Mouse (Mus musculus) gastrocnemius, adult 18-20 months (tissue): Measurements from ENCODE around the gene Sele. TPM values are rescaled to one million over a fixed set of nuclear protein-coding genes. Genes with fewer than 3 reads are reported as not detected.

Experiments used
- DNase-seq: peaks from one replicate; pipeline ENCODE4 v3.0.0; 2021; ENCODE audit warnings: low spot score
- total RNA-seq, 2 experiments: library from RNA; stranded (reverse); gene quantifications; 2 replicates each; pipeline ENCODE4 v1.2.3; 2021

The Sele gene
- total RNA-seq, 2 experiments from 2014 or later, result not detected

DNA sequence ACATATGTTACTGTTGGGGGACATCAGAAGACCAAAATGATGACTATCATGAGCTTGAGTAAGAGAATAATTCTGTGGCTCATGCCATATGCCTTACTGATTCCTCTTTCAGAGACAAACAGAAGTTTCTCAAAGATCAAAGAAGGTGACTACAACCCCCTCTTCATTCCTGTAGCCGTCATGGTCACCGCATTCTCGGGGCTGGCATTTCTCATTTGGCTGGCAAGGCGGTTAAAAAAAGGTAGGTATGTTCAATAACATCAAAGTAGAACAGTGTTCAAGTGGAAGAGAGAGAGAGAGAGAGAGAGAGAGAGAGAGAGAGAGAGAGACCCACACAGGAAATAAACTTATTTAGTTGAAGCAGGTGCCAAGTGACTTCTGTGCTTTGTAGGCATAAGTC lies 24.0 kb downstream of the Sele start:
- DNase-seq, result no peak

GRCm38 (mm10) chr1:164073091-164073490 lies 25.1 kb downstream of the Sele start:
- DNase-seq, result no peak

- DNase-seq, result no peak
Observed at GRCm38 (mm10) chr1:164073803-164074202, 25.8 kb downstream of the Sele start.

- DNase-seq, result no peak
Observed at GRCm38 (mm10) chr1:164074606-164075140, 26.6 kb downstream of the Sele start.

- DNase-seq, result no peak
Observed at GRCm38 (mm10) chr1:164075416-164075815, 27.4 kb downstream of the Sele start.

DNA sequence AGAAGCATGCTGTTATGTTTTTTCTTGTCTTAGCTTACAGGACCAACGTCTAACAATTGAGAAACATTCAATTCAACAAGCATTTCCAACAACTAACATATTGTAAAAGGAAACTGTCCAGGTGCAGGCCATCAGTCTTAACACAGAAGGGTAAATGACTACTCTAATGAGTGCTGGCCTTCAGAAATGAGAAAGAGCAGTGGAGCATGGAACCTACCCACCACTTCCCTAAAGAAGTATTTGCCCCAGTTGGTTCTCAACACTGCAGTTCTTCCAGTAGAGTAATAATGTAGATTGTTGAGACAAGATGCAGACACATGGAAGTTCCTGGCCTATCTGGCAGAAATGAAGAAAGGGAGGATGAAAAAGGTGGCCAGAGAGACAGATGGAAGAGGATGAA lies 28.4 kb downstream of the Sele start:
- DNase-seq, result no peak

DNA sequence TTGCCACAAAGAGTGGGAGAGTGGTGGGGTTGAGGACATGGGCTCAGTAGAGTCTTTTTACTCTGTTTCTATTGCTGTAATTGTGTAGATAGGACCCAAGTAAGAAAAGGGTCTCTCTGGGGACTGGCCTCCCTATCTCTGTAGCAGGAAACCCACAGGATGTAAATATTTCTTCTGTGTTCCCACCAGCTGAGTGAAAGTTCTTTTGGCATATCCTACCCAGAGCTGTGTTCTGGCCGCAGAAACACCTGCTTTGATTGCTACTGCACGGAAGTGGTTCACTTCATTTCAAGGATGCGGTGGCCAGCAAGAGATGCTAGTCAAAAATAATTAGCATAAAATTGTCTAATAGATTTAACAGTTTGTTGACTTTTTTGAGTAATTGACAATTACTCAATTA lies 29.0 kb downstream of the Sele start:
- DNase-seq, result no peak

- no peak for DNase-seq
Observed at GRCm38 (mm10) chr1:164078323-164078741, 30.3 kb downstream of the Sele start.

- no peak for DNase-seq
Observed at GRCm38 (mm10) chr1:164079091-164079490, 31.1 kb downstream of the Sele start.

- no peak for DNase-seq
Observed at GRCm38 (mm10) chr1:164083046-164083445, 35.0 kb downstream of the Sele start.

GRCm38 (mm10) chr1:164086797-164087196 lies 38.8 kb downstream of the Sele start:
- DNase-seq, result no peak

- no peak for DNase-seq
Observed at GRCm38 (mm10) chr1:164087872-164088271, 39.8 kb downstream of the Sele start.

DNA sequence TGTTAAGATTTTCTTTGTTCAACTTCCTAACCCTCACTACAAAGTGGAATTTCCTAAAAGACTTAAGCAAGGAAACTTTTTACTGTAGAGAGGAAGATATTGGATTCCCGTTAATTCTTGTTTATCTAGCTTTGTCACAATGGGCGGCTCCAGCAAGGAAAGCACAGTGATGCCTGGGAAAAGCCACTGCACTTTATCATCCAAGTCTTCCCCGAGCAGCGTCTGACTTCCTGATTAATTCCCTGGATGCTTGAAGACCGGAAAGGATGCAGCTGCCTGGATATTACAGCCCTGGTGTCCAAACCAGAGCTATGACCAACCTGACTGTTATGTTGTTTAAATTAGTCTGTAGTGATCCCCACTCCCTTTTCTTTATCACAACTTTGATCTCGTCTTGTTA lies 48.7 kb downstream of the Sele start:
- DNase-seq, result no peak

DNA sequence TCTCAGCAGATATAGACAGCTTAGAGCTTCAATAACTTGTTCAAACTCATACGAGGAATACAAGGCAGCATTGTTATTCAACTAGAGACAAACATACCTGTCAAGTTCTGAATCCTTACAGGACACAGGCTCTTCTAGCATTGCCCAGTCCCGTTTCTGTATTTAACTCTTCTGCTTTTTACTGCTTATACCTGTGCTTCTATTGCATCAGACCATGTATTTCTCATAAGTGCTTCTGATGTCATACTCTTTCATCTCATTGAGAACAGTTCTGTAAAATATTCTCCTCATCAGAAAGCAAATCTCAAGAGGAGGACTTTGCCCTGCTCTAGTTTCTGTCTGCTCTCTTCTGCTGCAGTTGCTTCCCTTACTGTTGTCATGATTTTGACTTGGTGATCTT lies 49.9 kb downstream of the Sele start:
- no peak for DNase-seq

GRCm38 (mm10) chr1:164098372-164098771 lies 50.3 kb downstream of the Sele start:
- DNase-seq, result no peak

Other genes with a start within 250 kb of the Sele start
- gene Scyl3, start 119.1 kb upstream of the Sele start, total RNA-seq, result 1 to 10 TPM; 3.2 to 3.8 TPM
- gene BC055324, start 53.4 kb upstream of the Sele start, total RNA-seq, result under 1 TPM; 0.21 to 0.31 TPM
- 1 to 10 TPM; 3.3 to 3.9 TPM for gene Mettl18, start 53.3 kb upstream of the Sele start, total RNA-seq
- gene Sell, start 13.7 kb downstream of the Sele start, total RNA-seq, result not detected
- gene Selp, start 67.0 kb downstream of the Sele start, total RNA-seq, result under 1 TPM; 0.27 to 0.62 TPM
- under 1 TPM; 0.05 to 0.09 TPM for gene F5, start 103.6 kb downstream of the Sele start, total RNA-seq
- 1 to 10 TPM; 1.9 to 3.0 TPM for gene Slc19a2, start 200.8 kb downstream of the Sele start, total RNA-seq
- 10 to 100 TPM; 12.3 to 13.5 TPM for gene Ccdc181, start 227.4 kb downstream of the Sele start, total RNA-seq